Mouse (Mus musculus): ENCODE measurements around the gene Snrpa1. TPM values are rescaled to one million over a fixed set of nuclear protein-coding genes. Genes with fewer than 3 reads are reported as not detected.

Snrpa1 gene
- polyA plus RNA-seq, 1 experiment, result 65.6 TPM

GRCm38 (mm10) chr7:66120702-66121396 is 62.0 kb downstream of the Snrpa1 start:
- Histone ChIP-seq H3K4me2 (ENCODE audit: low read depth) (peak overlapping the region; percentile 26), H3K79me2 (ENCODE audit: control insufficient read depth, insufficient read depth) (peaks cover 98% of the 10 kb centered on the region), H3K27me3 (ENCODE audit: control insufficient read depth, insufficient read depth, insufficient read length) (no peaks in the 10 kb centered on the region), H3ac (ENCODE audit: control insufficient read depth, insufficient read length) (no peak overlapping the region), H3K4me3 (no peak overlapping the region), H3K36me3 (ENCODE audit: control insufficient read depth, insufficient read depth) (peaks cover 9% of the 10 kb centered on the region)
- TF ChIP-seq POLR2AphosphoS2 (IDR thresholded peaks at IDR 0.05; ENCODE audit: insufficient read length, low read depth) (no peak), MYOG (IDR thresholded peaks at IDR 0.05; ENCODE audit: control insufficient read depth in 1 of 3, insufficient read depth in 1 of 3, insufficient read length in 2 of 3, low read depth in 2 of 3) (no peak), MAX (IDR thresholded peaks at IDR 0.05; ENCODE audit: low read depth) (no peak), SRF (IDR thresholded peaks at IDR 0.05; ENCODE audit: control insufficient read depth, insufficient read length, low read depth) (no peak), REST (IDR thresholded peaks at IDR 0.05; ENCODE audit: insufficient read depth, insufficient read length) (no peak), POLR2A (IDR thresholded peaks at IDR 0.05; ENCODE audit: insufficient read length, low read depth) (no peak), CEBPB (IDR thresholded peaks at IDR 0.05; ENCODE audit: insufficient read depth, poor library complexity, severe bottlenecking) (no peak), USF1 (IDR thresholded peaks at IDR 0.05; ENCODE audit: low read depth) (no peak), TCF3 (IDR thresholded peaks at IDR 0.05; ENCODE audit: insufficient read length, low read depth) (no peak), TCF12 (IDR thresholded peaks at IDR 0.05; ENCODE audit: insufficient read depth, poor library complexity, severe bottlenecking) (no peak), MYOD1 (IDR thresholded peaks at IDR 0.05; ENCODE audit: control insufficient read depth in 1 of 3, insufficient read length in 2 of 3, low read depth in 2 of 3) (no peak), E2F4 (IDR thresholded peaks at IDR 0.05; ENCODE audit: insufficient read depth) (no peak)

Other genes with a start within 250 kb of the Snrpa1 start
- 0.04 TPM for gene Pcsk6, start 197.3 kb upstream of the Snrpa1 start, polyA plus RNA-seq (2012; fragmentation: generic; extraction: Trizol)
- gene Gm45213, start 15.4 kb upstream of the Snrpa1 start, polyA plus RNA-seq (2012; fragmentation: generic; extraction: Trizol), result not detected
- 50.9 TPM for gene Selenos, start 20.6 kb downstream of the Snrpa1 start, polyA plus RNA-seq (2012; fragmentation: generic; extraction: Trizol)
- 17.2 TPM for gene Chsy1, start 50.5 kb downstream of the Snrpa1 start, polyA plus RNA-seq (2012; fragmentation: generic; extraction: Trizol)

Data from myocyte (in vitro differentiated cells).